Mouse (Mus musculus) frontal cortex, postnatal 14 days (tissue): ENCODE results near the gene Hs3st4.

Source experiments
- DNase-seq, 2 experiments: peaks; one replicate each; pipeline ENCODE4 v3.0.0; 2022; ENCODE audit warnings: low spot score in 2 of 2

Hs3st4 gene

DNA sequence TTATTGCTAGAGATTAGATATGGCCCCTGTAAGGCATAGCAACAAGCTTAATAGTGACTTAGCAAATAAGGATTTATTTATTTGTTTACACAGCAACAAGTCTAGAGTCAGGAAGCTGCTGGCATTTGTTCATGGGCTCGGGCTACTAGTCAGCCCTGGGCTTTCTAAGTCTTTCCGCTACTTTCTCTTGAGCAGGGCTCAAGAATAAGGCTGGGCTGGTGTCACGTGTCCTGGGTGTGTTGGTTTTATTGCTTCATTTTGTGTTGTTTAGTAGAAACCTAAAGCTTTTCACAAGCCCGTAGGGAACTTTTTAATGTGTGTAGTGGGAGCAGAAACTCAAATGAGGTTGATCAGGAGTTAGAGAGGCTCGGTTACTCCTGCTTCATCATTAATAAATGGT is 153.5 kb downstream of the Hs3st4 start:
- DNase-seq: no peak

GRCm38 (mm10) chr7:124141229-124141628 is 158.6 kb downstream of the Hs3st4 start:
- DNase-seq: no peak

DNA sequence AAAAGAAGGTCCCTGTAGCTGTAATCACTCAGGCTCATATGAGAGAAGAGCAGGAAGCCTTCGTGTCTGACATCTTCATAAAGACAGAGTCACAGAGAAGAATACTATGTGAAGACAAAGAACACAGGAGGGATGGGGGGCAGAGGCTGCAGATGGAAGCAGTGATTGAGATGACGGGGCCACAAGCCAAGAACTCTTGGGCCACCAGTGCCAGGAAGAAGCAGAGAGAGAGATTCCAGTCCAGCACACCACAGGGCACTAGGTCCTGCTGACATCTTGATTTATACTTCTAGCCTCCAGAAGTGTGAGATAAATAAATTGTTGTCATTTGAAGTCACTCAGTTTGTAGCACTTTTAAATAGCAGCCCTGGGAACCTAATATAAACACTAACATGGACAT is 168.2 kb downstream of the Hs3st4 start:
- DNase-seq: no peak

- no peak for DNase-seq
Observed at GRCm38 (mm10) chr7:124163301-124163700, 180.6 kb downstream of the Hs3st4 start.

DNA sequence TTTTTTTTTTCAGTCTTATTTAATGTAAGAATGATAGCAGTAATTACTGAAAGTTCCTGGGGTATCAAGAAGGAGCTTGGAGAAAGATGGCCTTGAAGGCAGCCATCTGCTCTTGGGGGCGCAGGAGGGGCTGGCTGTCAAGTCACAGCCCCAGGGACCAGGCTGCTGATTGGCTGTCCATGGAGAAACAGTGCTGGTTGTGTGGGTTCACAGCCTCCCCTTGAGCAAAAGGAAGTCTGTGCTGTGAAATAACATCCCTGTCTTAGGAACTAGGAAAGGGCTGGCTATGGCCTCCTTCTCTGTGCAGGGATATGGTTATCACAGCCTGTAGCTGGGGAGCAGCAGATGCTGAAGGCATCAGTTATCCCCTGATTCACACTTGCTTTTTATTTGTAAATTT is 183.6 kb downstream of the Hs3st4 start:
- DNase-seq: no peak

DNA sequence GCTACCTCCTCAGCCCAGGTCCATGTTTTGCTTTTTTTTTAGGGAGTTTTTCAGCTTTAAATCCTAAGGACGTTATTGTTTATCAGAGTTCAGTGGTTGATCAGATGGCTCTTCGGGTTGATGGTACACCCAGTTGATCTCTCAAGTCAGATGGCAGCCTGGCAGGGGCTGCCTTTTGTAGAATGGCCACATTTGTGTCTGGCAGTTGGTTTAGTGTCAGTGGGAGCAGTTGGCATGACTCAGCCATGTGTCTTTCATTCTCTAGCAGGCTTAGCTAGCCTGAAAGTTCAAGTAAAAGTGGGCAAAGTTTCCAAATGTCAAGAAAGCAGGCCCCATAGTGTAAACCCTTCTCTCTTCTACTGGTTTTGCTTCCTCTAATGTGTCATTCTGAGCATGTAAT is 186.1 kb downstream of the Hs3st4 start:
- DNase-seq: no peak

GRCm38 (mm10) chr7:124170001-124170400 is 187.3 kb downstream of the Hs3st4 start:
- no peak for DNase-seq

- no peak for DNase-seq
Observed at GRCm38 (mm10) chr7:124171992-124172391, 189.3 kb downstream of the Hs3st4 start.

DNA sequence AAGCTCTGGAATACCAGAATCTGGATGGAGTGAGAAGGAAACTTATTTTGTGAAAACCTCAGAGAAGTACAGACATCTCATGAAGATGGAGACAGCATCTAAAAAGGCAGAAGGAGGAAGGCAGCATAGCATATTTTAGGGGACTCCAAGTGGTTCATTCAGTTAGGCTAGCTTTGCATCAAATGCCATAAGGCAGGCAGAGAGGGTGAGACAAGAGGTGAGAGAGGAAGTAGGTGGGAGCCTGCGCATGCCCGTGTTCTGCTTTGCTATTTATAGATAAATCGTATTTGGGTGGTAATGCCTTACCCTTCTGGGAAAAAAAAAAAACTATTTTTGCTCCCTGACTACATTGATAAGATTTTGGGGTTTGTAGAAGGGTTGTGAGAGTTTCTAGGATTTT is 198.3 kb downstream of the Hs3st4 start:
- no peak for DNase-seq

DNA sequence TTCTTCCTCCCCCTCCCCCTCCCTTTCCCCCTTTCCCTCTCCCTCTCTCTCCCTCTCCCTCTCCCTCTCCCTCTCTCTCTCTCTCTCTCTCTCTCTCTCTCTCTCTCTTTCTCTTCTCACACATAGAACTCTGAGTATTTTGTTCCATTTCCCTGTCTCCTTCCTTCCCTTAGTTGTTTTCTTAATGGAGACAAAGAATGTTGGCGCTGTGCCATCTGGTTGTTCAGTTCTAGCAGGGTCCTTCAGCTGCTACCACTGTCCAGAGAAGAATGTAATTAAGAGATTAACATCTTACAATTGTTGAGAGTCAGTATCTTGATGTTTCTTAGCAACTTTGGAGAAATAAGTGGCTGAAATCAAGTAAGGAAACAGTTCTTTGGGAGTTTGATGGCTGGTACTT is 202.0 kb downstream of the Hs3st4 start:
- no peak for DNase-seq

GRCm38 (mm10) chr7:124198811-124199570 is 216.3 kb downstream of the Hs3st4 start:
- no peak for DNase-seq

GRCm38 (mm10) chr7:124216921-124217320 is 234.3 kb downstream of the Hs3st4 start:
- no peak for DNase-seq

GRCm38 (mm10) chr7:124220556-124220955 is 237.9 kb downstream of the Hs3st4 start:
- peak in 1 of 2 experiments; percentile 34 for DNase-seq

GRCm38 (mm10) chr7:124237896-124238670 is 255.4 kb downstream of the Hs3st4 start:
- no peak for DNase-seq

GRCm38 (mm10) chr7:124239903-124240647 is 257.4 kb downstream of the Hs3st4 start:
- no peak for DNase-seq

DNA sequence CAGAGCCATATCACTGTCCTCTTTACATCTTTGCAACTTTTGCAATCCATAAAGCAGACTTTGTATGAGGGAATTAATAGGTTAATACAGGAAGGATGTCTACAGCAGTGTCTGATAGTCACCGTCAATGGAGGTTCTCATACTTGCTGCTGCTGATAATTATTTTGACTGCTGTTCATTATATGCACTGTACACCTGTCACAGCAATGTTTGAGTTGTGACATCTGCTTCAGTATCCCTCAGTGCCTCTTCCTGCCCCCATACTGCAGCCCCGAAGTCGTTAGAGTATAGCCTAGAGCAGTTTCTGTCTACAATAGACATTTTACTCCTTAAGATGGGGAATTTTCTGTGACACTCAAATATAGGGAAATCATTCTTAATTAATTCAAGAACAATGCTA is 267.2 kb downstream of the Hs3st4 start:
- DNase-seq: no peak

- no peak for DNase-seq
Observed at GRCm38 (mm10) chr7:124250566-124250965, 267.9 kb downstream of the Hs3st4 start.

- no peak for DNase-seq
Observed at GRCm38 (mm10) chr7:124258419-124258818, 275.8 kb downstream of the Hs3st4 start.

GRCm38 (mm10) chr7:124270734-124271133 is 288.1 kb downstream of the Hs3st4 start:
- DNase-seq: no peak

DNA sequence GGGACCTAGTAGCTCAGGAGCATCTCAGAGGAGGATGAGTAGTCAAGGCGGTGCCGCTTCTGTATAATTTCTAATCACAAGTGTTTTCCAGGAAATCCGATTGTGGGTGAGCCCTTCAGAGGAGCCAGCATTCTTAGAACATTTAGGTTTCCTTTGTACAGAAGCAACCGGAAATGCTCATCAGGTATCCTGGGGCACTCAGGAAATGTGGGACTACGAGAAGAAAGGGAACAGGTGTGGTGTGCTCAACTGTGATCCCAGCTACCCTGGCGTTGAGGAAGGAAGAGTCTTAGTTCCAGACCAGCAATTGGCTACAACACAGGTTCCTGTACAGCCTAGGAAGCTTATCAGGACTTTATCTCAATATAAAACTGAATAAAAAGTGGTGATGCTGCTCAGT is 307.2 kb downstream of the Hs3st4 start:
- no peak for DNase-seq

- DNase-seq: peak; percentile 13 to 14
Observed at GRCm38 (mm10) chr7:124319451-124319850, 336.8 kb downstream of the Hs3st4 start.

- DNase-seq: no peak
Observed at GRCm38 (mm10) chr7:124335635-124336034, 353.0 kb downstream of the Hs3st4 start.
